Mouse (Mus musculus) CH12.LX (cell line): ENCODE results near the gene Cfap45. TPM values are rescaled to one million over a fixed set of nuclear protein-coding genes. Genes with fewer than 3 reads are reported as not detected.

Experiments used
- DNase-seq: peaks from one replicate; pipeline ENCODE4 v3.0.0-alpha.2; 2013; ENCODE audit errors: extremely low read depth
- H3K27ac ChIP-seq: 2 replicates; pipeline ENCODE4 v1.5.1; 2012; ENCODE audit warnings: low read depth, mild to moderate bottlenecking, control low read depth, moderate library complexity; ENCODE audit not compliant: insufficient read depth
- H3K27me3 ChIP-seq: replicated peaks from 2 replicates; pipeline ENCODE3; 2012; ENCODE audit warnings: inconsistent platforms
- H3K36me3 ChIP-seq, 2 experiments: replicated peaks in 1 of 2; 2 replicates each; pipeline versions ENCODE3 to v1.6.1; 2012; ENCODE audit warnings: inconsistent platforms in 1 of 2, low read length in 1 of 2, mild to moderate bottlenecking in 1 of 2, mixed read lengths in 1 of 2, moderate library complexity in 1 of 2; ENCODE audit not compliant: control insufficient read depth in 1 of 2, insufficient read depth in 1 of 2
- H3K4me1 ChIP-seq, 2 experiments: 2 replicates each; pipeline ENCODE4 v1.6.1; 2012; ENCODE audit warnings: inconsistent platforms in 1 of 2, moderate library complexity in 1 of 2; ENCODE audit not compliant: insufficient read depth in 2 of 2, control insufficient read depth in 1 of 2
- H3K4me2 ChIP-seq: 2 replicates; pipeline ENCODE4 v1.6.1; 2012; ENCODE audit warnings: low read depth, mild to moderate bottlenecking, control low read depth; ENCODE audit not compliant: poor library complexity, insufficient read depth, severe bottlenecking
- H3K4me3 ChIP-seq, 3 experiments: fragments of 150-350 bp in 1 of 3; sonication (generic) in 1 of 3; replicated peaks in 1 of 3; 2 replicates each; pipeline versions ENCODE3 to v1.5.1; 2011 to 2012; ENCODE audit warnings: low read depth in 2 of 3, low read length in 2 of 3, mild to moderate bottlenecking in 2 of 3, moderate library complexity in 2 of 3, control low read depth in 1 of 3, improper control_type of control experiment in 1 of 3, inconsistent platforms in 1 of 3, mixed read lengths in 1 of 3; ENCODE audit not compliant: poor library complexity in 1 of 3
- H3K79me2 ChIP-seq: replicated peaks from 2 replicates; pipeline ENCODE4 v1.6.1; 2012; ENCODE audit warnings: mild to moderate bottlenecking, moderate library complexity; ENCODE audit not compliant: control insufficient read depth, poor library complexity, insufficient read depth, severe bottlenecking; ENCODE audit errors: extremely low read depth
- H3K9ac ChIP-seq: 2 replicates; pipeline ENCODE4 v1.6.1; 2012; ENCODE audit warnings: low read depth, mild to moderate bottlenecking, control low read depth, moderate library complexity; ENCODE audit not compliant: insufficient read depth
- H3K9me3 ChIP-seq: replicated peaks from 2 replicates; pipeline ENCODE3; 2012; ENCODE audit warnings: low read length, inconsistent platforms, mixed read lengths
- CHD1 ChIP-seq: IDR thresholded peaks from 2 replicates; pipeline ENCODE4 v1.6.1; 2012; ENCODE audit warnings: low read depth, low read length, improper control_type of control experiment, inconsistent platforms
- CHD2 ChIP-seq: IDR thresholded peaks from 2 replicates; pipeline ENCODE4 v1.6.1; 2011; ENCODE audit warnings: low read length, improper control_type of control experiment
- CTCF ChIP-seq, 2 experiments: IDR thresholded peaks in 1 of 2; conservative IDR thresholded peaks in 1 of 2; 2 replicates each; pipeline ENCODE4 v1.5.1; 2011 to 2012; ENCODE audit warnings: low read depth in 2 of 2, low read length in 2 of 2, improper control_type of control experiment in 1 of 2, inconsistent platforms in 1 of 2, mild to moderate bottlenecking in 1 of 2, moderate library complexity in 1 of 2
- E2F4 ChIP-seq: IDR thresholded peaks from 2 replicates; pipeline ENCODE4 v1.6.1; 2011; ENCODE audit warnings: low read depth, low read length, improper control_type of control experiment; ENCODE audit not compliant: insufficient replicate concordance
- ELF1 ChIP-seq: IDR thresholded peaks from 2 replicates; pipeline ENCODE4 v1.6.1; 2014; ENCODE audit warnings: low read depth, mild to moderate bottlenecking, inconsistent platforms, low read length, improper control_type of control experiment
- ETS1 ChIP-seq: conservative IDR thresholded peaks from 2 replicates; pipeline ENCODE4 v1.6.1; 2012; ENCODE audit warnings: low read depth, mild to moderate bottlenecking, inconsistent platforms, low read length, improper control_type of control experiment, moderate library complexity
- HCFC1 ChIP-seq: IDR thresholded peaks from 2 replicates; pipeline ENCODE4 v1.6.1; 2012; ENCODE audit warnings: low read depth, mild to moderate bottlenecking, inconsistent platforms, low read length, improper control_type of control experiment
- IRF4 ChIP-seq: IDR thresholded peaks from 2 replicates; pipeline ENCODE4 v1.6.1; 2014; ENCODE audit warnings: low read depth, mild to moderate bottlenecking, inconsistent platforms, low read length, improper control_type of control experiment
- JUND ChIP-seq: conservative IDR thresholded peaks from 2 replicates; pipeline ENCODE4 v1.6.1; 2011; ENCODE audit warnings: low read depth, low read length, improper control_type of control experiment
- MAFK ChIP-seq: IDR thresholded peaks from 2 replicates; pipeline ENCODE4 v1.6.1; 2011; ENCODE audit warnings: low read length, improper control_type of control experiment; ENCODE audit not compliant: insufficient replicate concordance
- MAX ChIP-seq: IDR thresholded peaks from 2 replicates; pipeline ENCODE4 v1.6.1; 2011; ENCODE audit warnings: low read length, improper control_type of control experiment
- MAZ ChIP-seq: IDR thresholded peaks from 2 replicates; pipeline ENCODE4 v1.6.1; 2012; ENCODE audit warnings: low read depth, mild to moderate bottlenecking, inconsistent platforms, low read length, improper control_type of control experiment, moderate library complexity
- MEF2A ChIP-seq: IDR thresholded peaks from 2 replicates; pipeline ENCODE4 v1.6.1; 2014; ENCODE audit warnings: low read depth, mild to moderate bottlenecking, inconsistent platforms, low read length, improper control_type of control experiment, borderline replicate concordance
- MXI1 ChIP-seq: IDR thresholded peaks from 2 replicates; pipeline ENCODE4 v1.6.1; 2011; ENCODE audit warnings: mild to moderate bottlenecking, low read depth, low read length, improper control_type of control experiment
- MYC ChIP-seq: IDR thresholded peaks from 2 replicates; pipeline ENCODE4 v1.6.1; 2011; ENCODE audit warnings: low read depth, mild to moderate bottlenecking, improper control_type of control experiment, low read length
- NELFE ChIP-seq: IDR thresholded peaks from 2 replicates; pipeline ENCODE4 v1.6.1; 2011; ENCODE audit warnings: low read depth, low read length, improper control_type of control experiment
- PAX5 ChIP-seq: IDR thresholded peaks from 2 replicates; pipeline ENCODE4 v1.6.1; 2012; ENCODE audit warnings: low read length, inconsistent platforms, mixed read lengths
- POLR2A ChIP-seq: IDR thresholded peaks from 2 replicates; pipeline ENCODE4 v1.6.1; 2011; ENCODE audit warnings: low read depth, mild to moderate bottlenecking, improper control_type of control experiment, low read length
- RAD21 ChIP-seq: IDR thresholded peaks from 2 replicates; pipeline ENCODE4 v1.6.1; 2011; ENCODE audit warnings: low read depth, mild to moderate bottlenecking, low read length, improper control_type of control experiment, moderate library complexity
- RCOR1 ChIP-seq: conservative IDR thresholded peaks from 2 replicates; pipeline ENCODE4 v1.6.1; 2012; ENCODE audit warnings: low read depth, mild to moderate bottlenecking, inconsistent platforms, low read length, improper control_type of control experiment
- SIN3A ChIP-seq: IDR thresholded peaks from 2 replicates; pipeline ENCODE4 v1.6.1; 2012; ENCODE audit warnings: low read length, improper control_type of control experiment, inconsistent platforms
- TCF12 ChIP-seq: IDR thresholded peaks from 2 replicates; pipeline ENCODE4 v1.6.1; 2014; ENCODE audit warnings: low read depth, mild to moderate bottlenecking, inconsistent platforms, low read length, improper control_type of control experiment
- USF1 ChIP-seq: IDR thresholded peaks from 2 replicates; pipeline ENCODE4 v1.6.1; 2014; ENCODE audit warnings: low read depth, mild to moderate bottlenecking, inconsistent platforms, low read length, improper control_type of control experiment
- USF2 ChIP-seq: conservative IDR thresholded peaks from 2 replicates; pipeline ENCODE4 v1.6.1; 2011; ENCODE audit warnings: low read depth, low read length, improper control_type of control experiment
- ZC3H11A ChIP-seq: IDR thresholded peaks from 2 replicates; pipeline ENCODE4 v1.6.1; 2012; ENCODE audit warnings: low read depth, mild to moderate bottlenecking, inconsistent platforms, low read length, improper control_type of control experiment
- ZMIZ1 ChIP-seq: IDR thresholded peaks from 2 replicates; pipeline ENCODE4 v1.6.1; 2012; ENCODE audit warnings: low read depth, mild to moderate bottlenecking, inconsistent platforms, low read length, improper control_type of control experiment
- ZNF384 ChIP-seq: IDR thresholded peaks from 2 replicates; pipeline ENCODE4 v1.6.1; 2012; ENCODE audit warnings: low read depth, low read length, improper control_type of control experiment, inconsistent platforms
- dilution Hi-C: fragments of 300-500 bp; cut with MboI; formaldehyde crosslinking; loops from 2 replicates; pipeline ENCODE4 v1.14.3; 2020; ENCODE audit warnings: low sequenced_read_pairs; ENCODE audit not compliant: extremely low pct_unique_long_range_greater_than_20kb, extremely low pct_ligation_motif_present
- in situ Hi-C: fragments of 300-500 bp; cut with MboI; formaldehyde crosslinking; loops from 3 replicates; pipeline ENCODE4 v1.14.3; 2019; ENCODE audit warnings: low sequenced_read_pairs, low pct_ligation_motif_present, low pct_unique_long_range_greater_than_20kb, mixed read lengths
- polyA plus RNA-seq: library from polyadenylated mRNA; unstranded; fragments of >175 nt; gene quantifications from 2 replicates; pipeline ENCODE4 v1.2.1, GENCODE M21; 2012; ENCODE audit warnings: low read depth; ENCODE audit not compliant: insufficient read length
- total RNA-seq, 2 experiments: library from RNA; depleted of rRNA; stranded (reverse); fragments of 300-350 nt in 1 of 2; fragments of >200 nt in 1 of 2; gene quantifications; 2 replicates each; pipeline ENCODE4 v1.2.3; 2012 to 2014

The Cfap45 gene
- total and polyA plus RNA-seq, 3 experiments, result not detected

- peak; percentile 75 for TF ChIP-seq MXI1
- TF ChIP-seq MAFK, result no peak
- TF ChIP-seq JUND, result no peak
- TF ChIP-seq SIN3A, result peak; percentile 33; the same call in 1 of the 2 replicates
- TF ChIP-seq RCOR1, result 0 out of 2 replicates have a peak, but pooled peaks have one; percentile 15
- TF ChIP-seq E2F4, result no peak
These were observed 19.9 kb upstream of the Cfap45 start (continued) for GRCm38 (mm10) chr1:172500451-172501370.

- peaks cover 47% of the 10 kb centered on the region for H3K79me2 ChIP-seq
- peaks cover 23 to 65% of the 10 kb centered on the region in 2 experiments for H3K36me3 ChIP-seq
- peak; percentile 76 for DNase-seq
- in situ Hi-C loops (no loop called here), dilution Hi-C loops (no loop called here)
- H3K4me1 ChIP-seq, result peaks cover 22 to 45% of the 10 kb centered on the region in 2 experiments
- no peaks in the 10 kb centered on the region for H3K9me3 ChIP-seq
- no peaks in the 10 kb centered on the region for H3K27me3 ChIP-seq
- H3K4me3 ChIP-seq, result peak overlapping the region; percentile 88 to 98 (median 90)
- H3K27ac ChIP-seq, result peak overlapping the region; percentile 72
- TF ChIP-seq HCFC1 (peak; percentile 20; the same call in 1 of the 2 replicates), USF1 (no peak), ZNF384 (peak; percentile 80), USF2 (no peak), PAX5 (no peak), MXI1 (peak; percentile 63), SIN3A (peak; percentile 66; the same call in 1 of the 2 replicates), IRF4 (peak; percentile 69), POLR2A (no peak), MAZ (peak; percentile 58), ELF1 (peak; percentile 76), TCF12 (peak; percentile 39; the same call in 1 of the 2 replicates), ETS1 (peak; percentile 31; the same call in 1 of the 2 replicates), MEF2A (peak; percentile 67; the same call in 1 of the 2 replicates), CHD1 (peak; percentile 28; the same call in 1 of the 2 replicates), CTCF (conservative IDR thresholded peaks at IDR 0.05 in 1 of 2, IDR thresholded peaks at IDR 0.05 in 1 of 2; ENCODE audit: low read depth in 2 of 2, low read length in 2 of 2) (peak in 1 of 2 experiments; percentile 26; a peak in 2 of 4 replicates), ZC3H11A (no peak), MAFK (no peak), CHD2 (peak; percentile 40), MAX (peak; percentile 63; the same call in 1 of the 2 replicates), ZMIZ1 (no peak), NELFE (no peak), RAD21 (no peak), MYC (peak; percentile 62)
- peak overlapping the region; percentile 68 for H3K4me2 ChIP-seq
- H3K9ac ChIP-seq, result peak overlapping the region; percentile 83
These were observed 19.0 kb upstream of the Cfap45 start for GRCm38 (mm10) chr1:172501371-172502144.
